ENCODE assay signal across 19 mouse cellular contexts in the genomic region with DNA sequence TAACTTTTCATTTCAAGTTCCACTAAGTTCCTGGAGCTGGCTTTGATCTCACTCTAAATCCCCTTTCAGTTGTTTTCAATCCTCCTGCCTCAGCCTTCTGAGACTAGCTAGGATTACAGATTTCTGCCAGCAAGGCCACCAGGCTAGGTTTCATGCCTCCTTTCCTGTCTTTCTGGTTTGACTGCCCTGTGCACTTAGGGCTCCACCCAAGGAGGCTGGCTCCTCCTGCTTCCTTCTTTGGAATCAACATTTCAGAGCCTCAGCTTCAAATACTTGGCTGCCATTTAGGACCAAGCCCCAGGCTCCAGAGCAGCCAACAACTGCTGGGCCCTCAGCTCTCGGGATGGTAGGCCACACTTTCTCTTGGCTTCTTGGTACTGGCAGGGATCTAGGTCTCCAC. TPM values are rescaled to one million over a fixed set of nuclear protein-coding genes. Genes with fewer than 3 reads are reported as not detected.
A peak's percentile ranks its signal among the peaks of the same experiment; 100 is the strongest.
DNase-seq lines count a peak whose midpoint lies in the region; ATAC-seq and TF ChIP-seq lines count a peak whose summit lies in the region.
"Had no signal": no experiment of that assay in that cellular context is flagged by ENCODE, and none has a peak within 500 bp of the region (broad histone marks: within the 10 kb centered on the region; RNA-seq: fewer than 3 reads in every experiment).

No protein-coding gene starts in this region.

- 65% methylated on average over 1 of the region's 1 CpGs for WGBS in limb, embryonic 14.5 days
- WGBS in limb, embryonic 10.5 days = 71% methylated on average over 1 of the region's 1 CpGs

- H3K4me3 ChIP-seq in limb, embryonic 14.5 days (replicated peaks; ENCODE audit: low read length) = no peak overlapping the region
- H3K4me3 ChIP-seq in limb, embryonic 10.5 days = no peak overlapping the region
- H3K4me3 ChIP-seq in ES-Bruce4 (ENCODE audit: low read depth, low read length) = peak overlapping the region; percentile 38
- H3K4me3 ChIP-seq: embryonic facial prominence, embryonic 15.5 days; hindbrain, embryonic 12.5 days; limb, embryonic 15.5 days; megakaryocyte, embryonic 14.5 days had no signal

- ATAC-seq in limb, embryonic 14.5 days (ENCODE audit: low FRiP score, low read depth) = no peak
- ATAC-seq: midbrain, embryonic 16.5 days had no signal

- peaks cover 8% of the 10 kb centered on the region; the same call in 1 of the 2 replicates for H3K36me3 ChIP-seq in limb, embryonic 14.5 days (ENCODE audit: control insufficient read depth, insufficient read depth, low read length)
- peaks cover 33% of the 10 kb centered on the region for H3K36me3 ChIP-seq in limb, embryonic 10.5 days
- H3K36me3 ChIP-seq in ES-Bruce4 (ENCODE audit: control insufficient read depth, insufficient read depth, low read length, poor library complexity, severe bottlenecking) = no peaks in the 10 kb centered on the region
- H3K36me3 ChIP-seq: embryonic facial prominence, embryonic 15.5 days; hindbrain, embryonic 12.5 days had no signal

- no peaks in the 10 kb centered on the region for H3K9me3 ChIP-seq in limb, embryonic 14.5 days (ENCODE audit: control insufficient read depth, low read length)
- no peaks in the 10 kb centered on the region for H3K9me3 ChIP-seq in limb, embryonic 10.5 days (replicated peaks)
- no peaks in the 10 kb centered on the region for H3K9me3 ChIP-seq in ES-Bruce4 (replicated peaks; ENCODE audit: control insufficient read depth, insufficient read depth, low read length, poor library complexity, severe bottlenecking)
- H3K9me3 ChIP-seq: embryonic facial prominence, embryonic 15.5 days had no signal

- H3K27ac ChIP-seq in limb, embryonic 14.5 days (replicated peaks; ENCODE audit: low read depth, low read length) = no peak overlapping the region
- H3K27ac ChIP-seq in limb, embryonic 10.5 days = no peak overlapping the region
- H3K27ac ChIP-seq in ES-Bruce4 (ENCODE audit: insufficient read depth, low read length) = peak overlapping the region; percentile 96
- H3K27ac ChIP-seq: embryonic facial prominence, embryonic 15.5 days; hindbrain, embryonic 12.5 days; limb, embryonic 15.5 days had no signal

- H3K4me2 ChIP-seq in limb, embryonic 14.5 days (replicated peaks; ENCODE audit: low read depth, low read length, severe bottlenecking) = no peak overlapping the region
- H3K4me2 ChIP-seq: embryonic facial prominence, embryonic 15.5 days; hindbrain, embryonic 12.5 days; limb, embryonic 15.5 days had no signal

- no peak for TF ChIP-seq CTCF in ES-Bruce4 (IDR thresholded peaks at IDR 0.05; ENCODE audit: low read depth, low read length)

- no peak overlapping the region for H3K9ac ChIP-seq in limb, embryonic 14.5 days (ENCODE audit: low read depth, low read length, severe bottlenecking)
- peak overlapping the region; percentile 10 for H3K9ac ChIP-seq in ES-Bruce4 (ENCODE audit: low read depth, poor library complexity, severe bottlenecking)
- H3K9ac ChIP-seq: embryonic facial prominence, embryonic 15.5 days; hindbrain, embryonic 12.5 days; limb, embryonic 15.5 days had no signal

- peak; percentile 30 for DNase-seq in limb, embryonic 14.5 days (ENCODE audit: low spot score)
- DNase-seq in limb, embryonic 10.5 days (ENCODE audit: low spot score) = no peak
- DNase-seq in adipocyte (ENCODE audit: low spot score) = peak; percentile 31
- DNase-seq in lung, postnatal 14 days = peak; percentile 16
- DNase-seq in adrenal gland, postnatal 14 days = no peak
- no peak for DNase-seq in B cell, adult 2 months
- DNase-seq: adrenal gland, postnatal 25 days; cerebellum, adult 2 months; kidney, adult 11 months; kidney, postnatal 10 days; spleen, adult 18-20 months; thymus, postnatal 14 days had no signal

- H3K27me3 ChIP-seq in limb, embryonic 14.5 days (ENCODE audit: control insufficient read depth, insufficient read depth, low read length) = no peaks in the 10 kb centered on the region
- no peaks in the 10 kb centered on the region for H3K27me3 ChIP-seq in limb, embryonic 10.5 days (ENCODE audit: low read depth, poor library complexity, severe bottlenecking)
- no peaks in the 10 kb centered on the region for H3K27me3 ChIP-seq in ES-Bruce4 (ENCODE audit: control insufficient read depth, insufficient read depth, low read length, poor library complexity, severe bottlenecking)
- H3K27me3 ChIP-seq: embryonic facial prominence, embryonic 15.5 days; hindbrain, embryonic 12.5 days; limb, embryonic 15.5 days had no signal

- TF ChIP-seq EP300 in ES-Bruce4 (IDR thresholded peaks at IDR 0.05; ENCODE audit: insufficient read depth, low read depth, low read length) = peak; percentile 76

- H3K4me1 ChIP-seq in limb, embryonic 14.5 days (ENCODE audit: control insufficient read depth, insufficient read depth, low read length) = no peaks in the 10 kb centered on the region
- peaks cover 4% of the 10 kb centered on the region; the same call in 1 of the 2 replicates for H3K4me1 ChIP-seq in limb, embryonic 10.5 days
- peaks cover 13% of the 10 kb centered on the region for H3K4me1 ChIP-seq in ES-Bruce4 (ENCODE audit: control insufficient read depth, insufficient read depth, low read length)
- H3K4me1 ChIP-seq: embryonic facial prominence, embryonic 15.5 days; hindbrain, embryonic 12.5 days; limb, embryonic 15.5 days had no signal

- TF ChIP-seq POLR2A in limb, embryonic 14.5 days (IDR thresholded peaks at IDR 0.05; ENCODE audit: borderline replicate concordance, extremely low read depth, insufficient read depth, insufficient read length) = no peak
- no peak for TF ChIP-seq POLR2A in ES-Bruce4 (IDR thresholded peaks at IDR 0.05; ENCODE audit: insufficient read depth, low read length)

RNA-seq across cellular contexts. Expression of a gene that starts 2.5 kb away (rescaled TPM):
- 4.3 and 5.4 TPM in 2 replicates for polyA plus RNA-seq in limb, embryonic 14.5 days (2012; rRNA removed)
- polyA plus RNA-seq in limb, embryonic 14.5 days (2014; fragmentation: Nextera tagmentation; extraction: Ambion mirVana) = 0.95 and 1.2 TPM in 2 replicates
- 0.54 and 0.79 TPM in 2 replicates for polyA plus RNA-seq in limb, embryonic 10.5 days (2016; fragmentation: Nextera tagmentation; extraction: Ambion mirVana)
- 1.4 and 1.5 TPM in 2 replicates for polyA plus RNA-seq in ES-Bruce4 (2011; ENCODE audit: insufficient read depth, insufficient read length, low read depth, missing spikeins)
- 0.44 and 0.64 TPM in 2 replicates for total RNA-seq in adrenal gland, postnatal 14 days (2021)
- total RNA-seq: MEL had no signal

RNA-seq across cellular contexts. Expression of a gene that starts 21.5 kb away (rescaled TPM):
- polyA plus RNA-seq in limb, embryonic 14.5 days (2012; rRNA removed) = 6.3 and 6.6 TPM in 2 replicates
- 2.1 and 2.5 TPM in 2 replicates for polyA plus RNA-seq in limb, embryonic 14.5 days (2014; fragmentation: Nextera tagmentation; extraction: Ambion mirVana)
- 3.5 and 4.3 TPM in 2 replicates for polyA plus RNA-seq in limb, embryonic 10.5 days (2016; fragmentation: Nextera tagmentation; extraction: Ambion mirVana)
- polyA plus RNA-seq in ES-Bruce4 (2011; ENCODE audit: insufficient read depth, insufficient read length, low read depth, missing spikeins) = 4.2 and 5.7 TPM in 2 replicates
- total RNA-seq in adrenal gland, postnatal 14 days (2021) = 2.7 and 3.5 TPM in 2 replicates

RNA-seq across cellular contexts. Expression of a gene that starts 32.4 kb away (rescaled TPM):
- polyA plus RNA-seq in limb, embryonic 14.5 days (2012; rRNA removed) = 147 and 193 TPM in 2 replicates
- polyA plus RNA-seq in limb, embryonic 14.5 days (2014; fragmentation: Nextera tagmentation; extraction: Ambion mirVana) = 110 and 114 TPM in 2 replicates
- 31.6 and 49.5 TPM in 2 replicates for polyA plus RNA-seq in limb, embryonic 10.5 days (2016; fragmentation: Nextera tagmentation; extraction: Ambion mirVana)
- 50.8 and 72.8 TPM in 2 replicates for polyA plus RNA-seq in ES-Bruce4 (2011; ENCODE audit: insufficient read depth, insufficient read length, low read depth, missing spikeins)
- total RNA-seq in adrenal gland, postnatal 14 days (2021) = 87.2 and 100 TPM in 2 replicates

RNA-seq across cellular contexts. Expression of a gene that starts 32.4 kb away (rescaled TPM):
- 39.8 and 49.0 TPM in 2 replicates for polyA plus RNA-seq in limb, embryonic 14.5 days (2012; rRNA removed)
- polyA plus RNA-seq in limb, embryonic 14.5 days (2014; fragmentation: Nextera tagmentation; extraction: Ambion mirVana) = 27.0 and 27.4 TPM in 2 replicates
- 40.8 and 41.2 TPM in 2 replicates for polyA plus RNA-seq in limb, embryonic 10.5 days (2016; fragmentation: Nextera tagmentation; extraction: Ambion mirVana)
- polyA plus RNA-seq in ES-Bruce4 (2011; ENCODE audit: insufficient read depth, insufficient read length, low read depth, missing spikeins) = 36.1 and 36.7 TPM in 2 replicates
- 13.6 and 14.4 TPM in 2 replicates for total RNA-seq in adrenal gland, postnatal 14 days (2021)

RNA-seq across cellular contexts. Expression of a gene that starts 33.9 kb away (rescaled TPM):
- polyA plus RNA-seq in limb, embryonic 14.5 days (2012; rRNA removed) = 23.3 and 28.0 TPM in 2 replicates
- 34.2 and 39.4 TPM in 2 replicates for polyA plus RNA-seq in limb, embryonic 14.5 days (2014; fragmentation: Nextera tagmentation; extraction: Ambion mirVana)
- polyA plus RNA-seq in limb, embryonic 10.5 days (2016; fragmentation: Nextera tagmentation; extraction: Ambion mirVana) = 25.0 and 29.8 TPM in 2 replicates
- 8.0 and 8.9 TPM in 2 replicates for polyA plus RNA-seq in ES-Bruce4 (2011; ENCODE audit: insufficient read depth, insufficient read length, low read depth, missing spikeins)
- 24.5 and 26.3 TPM in 2 replicates for total RNA-seq in adrenal gland, postnatal 14 days (2021)

Comparison
In these comparisons a context has a peak if more than half of its experiments do, and no peak if none do; other contexts are left out.
1. DNase-seq: peak in limb, embryonic 14.5 days (single experiment), adipocyte (single experiment) and lung, postnatal 14 days (single experiment); none in limb, embryonic 10.5 days (single experiment), adrenal gland, postnatal 14 days (single experiment) and B cell, adult 2 months (0 of 2).